Mouse (Mus musculus): ENCODE measurements around the gene Cbfa2t2.

GRCm38 (mm10) chr2:154420942-154421731 lies 15.1 kb upstream of the Cbfa2t2 start:
- TF ChIP-seq POLR2A (IDR thresholded peaks at IDR 0.05; ENCODE audit: extremely low read depth, insufficient read depth, low read length): no peak
- no peak for TF ChIP-seq CTCF (IDR thresholded peaks at IDR 0.05; ENCODE audit: low read depth, low read length)

Data from liver, adult 2 months (tissue).